Mouse (Mus musculus) stomach, postnatal 0 days (tissue): Measurements from ENCODE around the gene Patz1. TPM values are rescaled to one million over a fixed set of nuclear protein-coding genes. Genes with fewer than 3 reads are reported as not detected.

Source experiments
- ATAC-seq: fragments of 200-750 bp; cut with Nextera tagmentation; 2 replicates; pipeline ENCODE4 v1.8.0; 2017; ENCODE audit not compliant: low FRiP score, low TSS enrichment
- DNase-seq: peaks from one replicate; pipeline ENCODE4 v3.0.0-alpha.2; 2016; ENCODE audit warnings: low spot score
- H3K27ac ChIP-seq: fragments of 300-500 bp; sonication (generic); replicated peaks from 2 replicates; pipeline ENCODE4 v1.5.1; 2014; ENCODE audit warnings: mild to moderate bottlenecking, control low read depth
- H3K27me3 ChIP-seq: fragments of 300-500 bp; sonication (generic); 2 replicates; pipeline ENCODE4 v1.6.1; 2014; ENCODE audit warnings: low read length; ENCODE audit not compliant: control insufficient read depth, insufficient read depth
- H3K36me3 ChIP-seq: fragments of 300-500 bp; sonication (generic); 2 replicates; pipeline ENCODE4 v1.6.1; 2014; ENCODE audit warnings: low read length, mixed read lengths; ENCODE audit not compliant: control insufficient read depth, insufficient read depth
- H3K4me1 ChIP-seq: fragments of 300-500 bp; sonication (generic); replicated peaks from 2 replicates; pipeline ENCODE4 v1.6.1; 2014; ENCODE audit warnings: antibody characterized with exemption; ENCODE audit not compliant: control insufficient read depth, insufficient read depth
- H3K4me2 ChIP-seq: fragments of 300-500 bp; sonication (generic); replicated peaks from 2 replicates; pipeline ENCODE4 v1.6.1; 2014; ENCODE audit warnings: low read depth, mild to moderate bottlenecking, control low read depth, moderate library complexity
- H3K4me3 ChIP-seq: fragments of 300-500 bp; sonication (generic); 2 replicates; pipeline ENCODE4 v1.5.1; 2014; ENCODE audit warnings: low read depth, low read length, control low read depth
- H3K9ac ChIP-seq: fragments of 300-500 bp; sonication (generic); 2 replicates; pipeline ENCODE4 v1.6.1; 2014; ENCODE audit warnings: mild to moderate bottlenecking, low read length, control low read depth, mixed read lengths
- H3K9me3 ChIP-seq: fragments of 300-500 bp; sonication (generic); 2 replicates; pipeline ENCODE4 v1.6.1; 2016; ENCODE audit warnings: low read length; ENCODE audit not compliant: control insufficient read depth
- CTCF ChIP-seq: IDR thresholded peaks from 2 replicates; pipeline ENCODE4 v1.5.1; 2016; ENCODE audit warnings: antibody characterized with exemption, low read depth, mild to moderate bottlenecking, moderate library complexity
- EP300 ChIP-seq: optimal IDR thresholded peaks from 2 replicates; pipeline ENCODE3; 2016; ENCODE audit warnings: antibody characterized with exemption
- WGBS: fragments of 180-500 bp; shearing (Covaris S2); extraction: QIAGEN DNeasy Blood & Tissue Kit; methylation state at CpG from one replicate; pipeline ENCODE4 v1.1.7; 2014; 5-methylcytosine and 5-hydroxymethylcytosine counted together
- polyA plus RNA-seq: library from polyadenylated mRNA; unstranded; fragments of >200 nt; fragmentation: Nextera tagmentation; extraction: Ambion mirVana; gene quantifications from 2 replicates; pipeline ENCODE4 v1.2.1, GENCODE M21; 2015

The Patz1 gene
- polyA plus RNA-seq, 1 experiment from 2014 or later = 12.2 TPM

GRCm38 (mm10) chr11:3337173-3337955 lies 48.7 kb downstream of the Patz1 start:
- WGBS = 15% methylated on average over 12 of the region's 12 CpGs
- no peak overlapping the region for H3K4me3 ChIP-seq
- H3K9me3 ChIP-seq = no peaks in the 10 kb centered on the region
- H3K4me1 ChIP-seq = peaks cover 18% of the 10 kb centered on the region
- no peaks in the 10 kb centered on the region for H3K27me3 ChIP-seq
- H3K27ac ChIP-seq = peak overlapping the region; percentile 49
- TF ChIP-seq CTCF (no peak), EP300 (no peak)
- no peak overlapping the region for H3K4me2 ChIP-seq
- H3K36me3 ChIP-seq = peaks cover 5% of the 10 kb centered on the region; the same call in 1 of the 2 replicates
- ATAC-seq (0 out of 2 replicates have a peak, but pooled peaks have one; percentile 22), DNase-seq (peak; percentile 41)
- no peak overlapping the region for H3K9ac ChIP-seq

DNA sequence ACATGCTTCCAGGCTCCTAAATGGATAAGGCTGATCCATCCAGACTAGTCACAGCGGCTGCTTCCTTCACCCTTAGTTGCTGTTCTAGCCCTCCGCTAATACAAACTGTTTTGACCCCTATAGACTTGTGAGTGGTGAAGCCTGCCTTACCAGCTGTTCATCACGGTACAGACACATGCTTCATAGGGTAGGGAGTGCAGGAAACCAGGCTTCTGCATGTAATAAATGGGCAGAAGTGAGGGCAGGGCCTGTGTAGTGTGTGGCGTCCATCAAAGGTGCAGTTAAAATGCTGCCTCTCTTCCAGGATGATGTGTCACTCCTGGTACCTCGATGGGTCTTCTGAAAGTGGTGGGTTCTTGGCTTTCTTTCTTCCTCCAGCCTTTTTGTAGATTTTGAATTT lies 49.3 kb downstream of the Patz1 start:
- H3K9ac ChIP-seq = no peak overlapping the region
- H3K4me1 ChIP-seq = peaks cover 15% of the 10 kb centered on the region
- H3K27ac ChIP-seq = 0 out of 2 replicates have a peak overlapping the region, but pooled peaks have one; percentile 49
- no peak overlapping the region for H3K4me3 ChIP-seq
- no peak overlapping the region for H3K4me2 ChIP-seq
- TF ChIP-seq CTCF (no peak), EP300 (no peak)
- no peaks in the 10 kb centered on the region for H3K27me3 ChIP-seq
- no peaks in the 10 kb centered on the region for H3K9me3 ChIP-seq
- peaks cover 6% of the 10 kb centered on the region; the same call in 1 of the 2 replicates for H3K36me3 ChIP-seq
- no peak for DNase-seq
- 0 out of 2 replicates have a peak, but pooled peaks have one; percentile 3 for ATAC-seq
- 58% methylated on average over 5 of the region's 5 CpGs for WGBS

- Histone ChIP-seq H3K9me3 (no peaks in the 10 kb centered on the region), H3K36me3 (peaks cover 7% of the 10 kb centered on the region; the same call in 1 of the 2 replicates), H3K27ac (no peak overlapping the region), H3K4me3 (no peak overlapping the region), H3K4me2 (no peak overlapping the region), H3K4me1 (peaks cover 6% of the 10 kb centered on the region), H3K9ac (no peak overlapping the region), H3K27me3 (no peaks in the 10 kb centered on the region)
- 72% methylated on average over 5 of the region's 5 CpGs for WGBS
- TF ChIP-seq CTCF (no peak), EP300 (no peak)
- DNase-seq (no peak), ATAC-seq (no peak)
Observed at GRCm38 (mm10) chr11:3341476-3341875, 52.8 kb downstream of the Patz1 start.

- H3K27me3 ChIP-seq = no peaks in the 10 kb centered on the region
- H3K36me3 ChIP-seq = peaks cover 7% of the 10 kb centered on the region; the same call in 1 of the 2 replicates
- ATAC-seq (no peak), DNase-seq (no peak)
- H3K9me3 ChIP-seq = no peaks in the 10 kb centered on the region
- H3K4me1 ChIP-seq = no peaks in the 10 kb centered on the region; the same call in 1 of the 2 replicates
- H3K27ac ChIP-seq = no peak overlapping the region
- no peak overlapping the region for H3K9ac ChIP-seq
- WGBS = 88% methylated on average over 3 of the region's 3 CpGs
- H3K4me3 ChIP-seq = no peak overlapping the region
- no peak overlapping the region for H3K4me2 ChIP-seq
- TF ChIP-seq CTCF = no peak
Observed at GRCm38 (mm10) chr11:3344916-3345315, 56.2 kb downstream of the Patz1 start.

- 93% methylated on average over 7 of the region's 7 CpGs for WGBS
Observed at GRCm38 (mm10) chr11:3346351-3346750, 57.7 kb downstream of the Patz1 start.

More at GRCm38 (mm10) chr11:3346351-3346750, 57.7 kb downstream of the Patz1 start:
- TF ChIP-seq CTCF (no peak), EP300 (no peak)
- Histone ChIP-seq H3K36me3 (peaks cover 13% of the 10 kb centered on the region; the same call in 1 of the 2 replicates), H3K4me2 (no peak overlapping the region), H3K9ac (no peak overlapping the region), H3K27ac (no peak overlapping the region), H3K9me3 (no peaks in the 10 kb centered on the region), H3K27me3 (no peaks in the 10 kb centered on the region), H3K4me3 (no peak overlapping the region), H3K4me1 (no peaks in the 10 kb centered on the region; the same call in 1 of the 2 replicates)
- DNase-seq (no peak), ATAC-seq (no peak)
